Mouse (Mus musculus): ENCODE results near the gene Fads6. TPM values are rescaled to one million over a fixed set of nuclear protein-coding genes. Genes with fewer than 3 reads are reported as not detected.

Gene Fads6
- polyA plus RNA-seq, 1 experiment from 2014 or later, result 0.45 TPM

- H3K4me1 ChIP-seq (replicated peaks; ENCODE audit: control insufficient read depth, insufficient read depth, low read length), result peaks cover 16% of the 10 kb centered on the region
- H3K36me3 ChIP-seq (ENCODE audit: control insufficient read depth, insufficient read depth, low read length), result no peaks in the 10 kb centered on the region
- no peak overlapping the region for H3K27ac ChIP-seq (ENCODE audit: low read depth, low read length)
- H3K4me3 ChIP-seq (ENCODE audit: low read depth, low read length), result no peak overlapping the region
- no peak overlapping the region for H3K4me2 ChIP-seq (ENCODE audit: low read depth, low read length, severe bottlenecking)
- peaks cover 27% of the 10 kb centered on the region for H3K27me3 ChIP-seq (ENCODE audit: control insufficient read depth, insufficient read depth, low read length)
- DNase-seq (ENCODE audit: low spot score) (no peak), ATAC-seq (replicated peaks; ENCODE audit: low FRiP score) (no peak)
- H3K9ac ChIP-seq (ENCODE audit: low read length), result no peak overlapping the region
- H3K9me3 ChIP-seq (ENCODE audit: control insufficient read depth, low read length), result no peaks in the 10 kb centered on the region
- WGBS, result 85% methylated on average over 9 of the region's 9 CpGs
Measured at GRCm38 (mm10) chr11:115271052-115271451, 26.4 kb downstream of the Fads6 start.

- no peak overlapping the region for H3K4me2 ChIP-seq (ENCODE audit: low read depth, low read length, severe bottlenecking)
- no peak overlapping the region for H3K4me3 ChIP-seq (ENCODE audit: low read depth, low read length)
- H3K36me3 ChIP-seq (ENCODE audit: control insufficient read depth, insufficient read depth, low read length), result no peaks in the 10 kb centered on the region
- WGBS, result 32% methylated on average over 19 of the region's 19 CpGs
- ATAC-seq (replicated peaks; ENCODE audit: low FRiP score) (0 out of 2 replicates have a peak, but pooled peaks have one; percentile 20), DNase-seq (ENCODE audit: low spot score) (peak; percentile 89)
- no peak overlapping the region for H3K27ac ChIP-seq (ENCODE audit: low read depth, low read length)
- H3K4me1 ChIP-seq (replicated peaks; ENCODE audit: control insufficient read depth, insufficient read depth, low read length), result peaks cover 14% of the 10 kb centered on the region
- H3K9ac ChIP-seq (ENCODE audit: low read length), result no peak overlapping the region
- H3K27me3 ChIP-seq (ENCODE audit: control insufficient read depth, insufficient read depth, low read length), result peaks cover 34% of the 10 kb centered on the region
- H3K9me3 ChIP-seq (ENCODE audit: control insufficient read depth, low read length), result no peaks in the 10 kb centered on the region
Measured at GRCm38 (mm10) chr11:115270148-115270861, 27.2 kb downstream of the Fads6 start.

- H3K27ac ChIP-seq (ENCODE audit: low read depth, low read length), result no peak overlapping the region
- peaks cover 18% of the 10 kb centered on the region for H3K4me1 ChIP-seq (replicated peaks; ENCODE audit: control insufficient read depth, insufficient read depth, low read length)
- no peak overlapping the region for H3K4me3 ChIP-seq (ENCODE audit: low read depth, low read length)
- DNase-seq (ENCODE audit: low spot score) (no peak), ATAC-seq (replicated peaks; ENCODE audit: low FRiP score) (no peak)
- H3K9ac ChIP-seq (ENCODE audit: low read length), result no peak overlapping the region
- H3K36me3 ChIP-seq (ENCODE audit: control insufficient read depth, insufficient read depth, low read length), result no peaks in the 10 kb centered on the region
- 91% methylated on average over 27 of the region's 27 CpGs for WGBS
- H3K4me2 ChIP-seq (ENCODE audit: low read depth, low read length, severe bottlenecking), result no peak overlapping the region
- no peaks in the 10 kb centered on the region for H3K9me3 ChIP-seq (ENCODE audit: control insufficient read depth, low read length)
- H3K27me3 ChIP-seq (ENCODE audit: control insufficient read depth, insufficient read depth, low read length), result peaks cover 42% of the 10 kb centered on the region
Measured at GRCm38 (mm10) chr11:115269330-115270066, 28.0 kb downstream of the Fads6 start.

DNA sequence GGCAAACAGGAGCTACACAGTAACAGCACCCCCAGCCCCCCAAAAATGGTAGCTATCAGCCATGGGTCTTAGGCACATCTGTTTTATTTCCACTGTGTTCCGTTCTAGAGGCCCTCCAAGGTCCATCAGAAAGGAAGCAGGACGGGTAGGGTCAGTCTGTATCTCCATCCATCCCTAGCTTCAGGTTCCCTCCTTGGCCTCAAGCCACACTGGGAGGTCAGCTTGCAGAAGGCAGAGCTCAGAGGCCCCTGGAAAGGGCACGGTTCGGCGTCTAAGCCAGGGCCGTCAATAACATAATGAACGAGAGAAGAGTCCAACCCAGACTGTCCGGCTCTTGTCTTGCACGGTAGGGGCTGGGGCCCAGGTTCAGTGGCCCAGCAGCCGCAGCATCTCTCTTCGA lies 29.5 kb downstream of the Fads6 start:
- H3K4me2 ChIP-seq (ENCODE audit: low read depth, low read length, severe bottlenecking), result no peak overlapping the region
- peaks cover 54% of the 10 kb centered on the region for H3K27me3 ChIP-seq (ENCODE audit: control insufficient read depth, insufficient read depth, low read length)
- DNase-seq (ENCODE audit: low spot score) (no peak), ATAC-seq (replicated peaks; ENCODE audit: low FRiP score) (no peak)
- no peak overlapping the region for H3K9ac ChIP-seq (ENCODE audit: low read length)
- H3K4me3 ChIP-seq (ENCODE audit: low read depth, low read length), result no peak overlapping the region
- H3K27ac ChIP-seq (ENCODE audit: low read depth, low read length), result no peak overlapping the region
- H3K4me1 ChIP-seq (replicated peaks; ENCODE audit: control insufficient read depth, insufficient read depth, low read length), result peaks cover 18% of the 10 kb centered on the region
- WGBS, result 82% methylated on average over 11 of the region's 11 CpGs
- no peaks in the 10 kb centered on the region for H3K9me3 ChIP-seq (ENCODE audit: control insufficient read depth, low read length)
- no peaks in the 10 kb centered on the region for H3K36me3 ChIP-seq (ENCODE audit: control insufficient read depth, insufficient read depth, low read length)

DNA sequence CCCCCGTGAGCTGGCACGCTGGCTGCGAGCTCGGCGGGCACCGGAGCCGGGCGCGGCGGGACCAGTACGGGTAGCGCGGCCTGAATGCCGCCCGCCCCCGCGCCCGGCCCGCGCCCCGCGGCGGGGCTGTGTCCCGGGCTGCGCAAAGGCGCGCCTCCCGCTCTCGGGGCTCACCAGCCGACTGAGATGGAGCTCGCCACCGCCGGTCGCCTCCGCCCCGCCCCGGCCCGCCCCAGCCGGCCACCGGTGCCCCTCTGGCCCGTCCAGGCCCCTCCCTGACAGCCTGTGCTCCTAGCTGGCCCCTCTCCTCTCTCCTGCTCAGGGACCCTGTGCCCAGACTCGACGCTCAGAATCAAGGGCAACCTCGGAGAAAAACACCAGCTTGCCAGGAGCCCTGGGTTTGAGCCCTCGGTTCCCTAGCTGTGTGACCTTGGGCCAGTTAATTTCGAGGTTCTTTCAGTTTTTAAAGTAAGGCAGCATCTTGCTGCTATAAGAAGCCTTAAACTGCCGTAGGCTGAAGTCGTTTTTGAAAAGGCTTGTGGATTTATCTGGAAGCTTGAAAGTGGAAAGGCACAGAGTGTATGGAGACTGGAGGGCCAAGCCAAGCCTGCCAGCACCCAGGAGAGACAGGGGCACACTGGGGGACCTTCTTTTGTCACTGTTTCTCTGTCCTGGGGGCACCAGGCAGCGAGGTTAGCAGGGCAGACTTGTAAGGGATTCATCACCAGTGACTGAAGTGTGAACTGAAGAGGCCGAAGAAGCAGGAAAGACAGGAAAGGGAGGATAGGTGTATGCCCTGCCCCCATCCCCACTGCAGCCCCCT lies 30.2 kb downstream of the Fads6 start, which contains the start of gene Grin2c:
TSS of gene Grin2c (minus strand) at position 183 of the 823 bp plus-strand sequence.
- ATAC-seq (replicated peaks; ENCODE audit: low FRiP score) (no peak), DNase-seq (ENCODE audit: low spot score) (no peak)
- Histone ChIP-seq H3K36me3 (ENCODE audit: control insufficient read depth, insufficient read depth, low read length) (no peaks in the 10 kb centered on the region), H3K9ac (ENCODE audit: low read length) (0 out of 2 replicates have a peak within 1 kb of the TSS, but pooled peaks have one; percentile 6), H3K4me3 (ENCODE audit: low read depth, low read length) (peak within 1 kb of the TSS; percentile 28), H3K27ac (ENCODE audit: low read depth, low read length) (no peak within 1 kb of the TSS), H3K9me3 (ENCODE audit: control insufficient read depth, low read length) (no peaks in the 10 kb centered on the region), H3K4me2 (ENCODE audit: low read depth, low read length, severe bottlenecking) (peak within 1 kb of the TSS; percentile 46), H3K27me3 (ENCODE audit: control insufficient read depth, insufficient read depth, low read length) (peaks cover 56% of the 10 kb centered on the region), H3K4me1 (replicated peaks; ENCODE audit: control insufficient read depth, insufficient read depth, low read length) (peaks cover 18% of the 10 kb centered on the region)
- WGBS, result 6% methylated on average over 48 of the region's 50 CpGs

GRCm38 (mm10) chr11:115266400-115266778 lies 31.1 kb downstream of the Fads6 start:
- DNase-seq (ENCODE audit: low spot score), result no peak

GRCm38 (mm10) chr11:115265771-115266399 lies 31.6 kb downstream of the Fads6 start:
- no peak overlapping the region for H3K9ac ChIP-seq (ENCODE audit: low read length)
- no peak for DNase-seq (ENCODE audit: low spot score)
- H3K36me3 ChIP-seq (ENCODE audit: control insufficient read depth, insufficient read depth, low read length), result no peaks in the 10 kb centered on the region
- 4% methylated on average over 20 of the region's 20 CpGs for WGBS
- H3K4me1 ChIP-seq (replicated peaks; ENCODE audit: control insufficient read depth, insufficient read depth, low read length), result peaks cover 18% of the 10 kb centered on the region
- ATAC-seq (replicated peaks; ENCODE audit: low FRiP score), result no peak
- H3K27me3 ChIP-seq (ENCODE audit: control insufficient read depth, insufficient read depth, low read length), result peaks cover 59% of the 10 kb centered on the region
- no peaks in the 10 kb centered on the region for H3K9me3 ChIP-seq (ENCODE audit: control insufficient read depth, low read length)
- no peak overlapping the region for H3K4me2 ChIP-seq (ENCODE audit: low read depth, low read length, severe bottlenecking)
- no peak overlapping the region for H3K27ac ChIP-seq (ENCODE audit: low read depth, low read length)
- no peak overlapping the region for H3K4me3 ChIP-seq (ENCODE audit: low read depth, low read length)

More at GRCm38 (mm10) chr11:115266400-115266778, 31.1 kb downstream of the Fads6 start:
- Histone ChIP-seq H3K9me3 (ENCODE audit: control insufficient read depth, low read length) (no peaks in the 10 kb centered on the region), H3K4me3 (ENCODE audit: low read depth, low read length) (peak overlapping the region; percentile 28; the same call in 1 of the 2 replicates), H3K4me2 (ENCODE audit: low read depth, low read length, severe bottlenecking) (peak overlapping the region; percentile 46), H3K9ac (ENCODE audit: low read length) (no peak overlapping the region), H3K36me3 (ENCODE audit: control insufficient read depth, insufficient read depth, low read length) (no peaks in the 10 kb centered on the region), H3K27ac (ENCODE audit: low read depth, low read length) (no peak overlapping the region), H3K4me1 (replicated peaks; ENCODE audit: control insufficient read depth, insufficient read depth, low read length) (peaks cover 18% of the 10 kb centered on the region), H3K27me3 (ENCODE audit: control insufficient read depth, insufficient read depth, low read length) (peaks cover 58% of the 10 kb centered on the region)
- WGBS, result under 1% methylated on average over 16 of the region's 22 CpGs
- no peak for ATAC-seq (replicated peaks; ENCODE audit: low FRiP score)
